Mouse (Mus musculus) liver, embryonic 14 days (tissue): ENCODE measurements around the gene Olfr159. TPM values are rescaled to one million over a fixed set of nuclear protein-coding genes. Genes with fewer than 3 reads are reported as not detected.

Source experiments
- polyA plus RNA-seq: library from polyadenylated mRNA; depleted of rRNA; stranded (reverse); fragments of >200 nt; gene quantifications from 2 replicates; pipeline ENCODE4 v1.2.3, GENCODE M21; 2012; rRNA removed

The Olfr159 gene
- polyA plus RNA-seq = not detected in 2 replicates

GRCm38 (mm10) chr4:43770909-43771308 is at the start of gene Olfr159:
Olfr159 (minus strand) TSS chr4:43771009.

GRCm38 (mm10) chr4:43729794-43730550 is 40.8 kb downstream of the Olfr159 start, which contains the start of gene Spaar:
Spaar (plus strand) TSS chr4:43730034.

GRCm38 (mm10) chr4:43726995-43727394 is 43.8 kb downstream of the Olfr159 start, which contains the start of gene Hrct1:
Hrct1 (plus strand) TSS chr4:43727188.

Other genes starting within 250 kb of the Olfr159 start
- 9.7 and 20.6 TPM in 2 replicates for gene Tpm2, start 247.2 kb downstream of the Olfr159 start, polyA plus RNA-seq
- 10.3 and 12.2 TPM in 2 replicates for gene Creb3, start 208.7 kb downstream of the Olfr159 start, polyA plus RNA-seq
- gene Tln1, start 208.3 kb downstream of the Olfr159 start, polyA plus RNA-seq = 27.3 and 31.5 TPM in 2 replicates
- 13.7 and 16.2 TPM in 2 replicates for gene Rgp1, start 192.3 kb downstream of the Olfr159 start, polyA plus RNA-seq
- gene Gba2, start 192.1 kb downstream of the Olfr159 start, polyA plus RNA-seq = 11.1 and 12.8 TPM in 2 replicates
- not detected in 2 replicates for gene Msmp, start 186.5 kb downstream of the Olfr159 start, polyA plus RNA-seq
- 1.5 and 1.9 TPM in 2 replicates for gene Npr2, start 139.1 kb downstream of the Olfr159 start, polyA plus RNA-seq
- gene Spag8, start 117.4 kb downstream of the Olfr159 start, polyA plus RNA-seq = 0.12 and 0.27 TPM in 2 replicates
- 28.3 and 30.4 TPM in 2 replicates for gene Hint2, start 114.5 kb downstream of the Olfr159 start, polyA plus RNA-seq
- 0.18 and 0.26 TPM in 2 replicates for gene Tmem8b, start 102.0 kb downstream of the Olfr159 start, polyA plus RNA-seq
- gene Fam221b, start 101.9 kb downstream of the Olfr159 start, polyA plus RNA-seq = 0.02 TPM in 2 replicates
- not detected in 2 replicates for gene Olfr70, start 70.2 kb downstream of the Olfr159 start, polyA plus RNA-seq
- gene Olfr71, start 60.8 kb downstream of the Olfr159 start, polyA plus RNA-seq = not detected in 2 replicates
- 0.07 and 0.10 TPM in 2 replicates for gene Hrct1, start 43.8 kb downstream of the Olfr159 start, polyA plus RNA-seq
- 0.01 and 0.02 TPM in 2 replicates for gene Spaar, start 41.0 kb downstream of the Olfr159 start, polyA plus RNA-seq
- not detected in 2 replicates for gene Olfr156, start 52.9 kb upstream of the Olfr159 start, polyA plus RNA-seq
- not detected in 2 replicates for gene Olfr157, start 69.2 kb upstream of the Olfr159 start, polyA plus RNA-seq
- not detected in 2 replicates for gene Olfr155, start 80.6 kb upstream of the Olfr159 start, polyA plus RNA-seq
- gene Reck, start 104.5 kb upstream of the Olfr159 start, polyA plus RNA-seq = 1.7 and 2.0 TPM in 2 replicates
- gene Glipr2, start 186.4 kb upstream of the Olfr159 start, polyA plus RNA-seq = 20.4 and 20.7 TPM in 2 replicates
- gene Ccin, start 212.5 kb upstream of the Olfr159 start, polyA plus RNA-seq = 0.01 TPM in 1 of 2 replicates, not detected in the other
- gene Clta, start 233.4 kb upstream of the Olfr159 start, polyA plus RNA-seq = 182 and 191 TPM in 2 replicates